Mouse (Mus musculus): ENCODE measurements around the gene Dscam. TPM values are rescaled to one million over a fixed set of nuclear protein-coding genes. Genes with fewer than 3 reads are reported as not detected.

Dscam gene
- total RNA-seq, 2 experiments from 2014 or later: 0.15 TPM; not detected in 1

GRCm38 (mm10) chr16:97024406-97024805 is 146.1 kb downstream of the Dscam start:
- no peak for ATAC-seq (replicated peaks; ENCODE audit: poor library complexity)

- ATAC-seq (replicated peaks; ENCODE audit: poor library complexity): peak; percentile 53
These were observed 149.1 kb downstream of the Dscam start for GRCm38 (mm10) chr16:97021496-97021895.

- ATAC-seq (replicated peaks; ENCODE audit: poor library complexity): no peak
These were observed 152.2 kb downstream of the Dscam start for GRCm38 (mm10) chr16:97018304-97018703.

- peak; percentile 61 for ATAC-seq (replicated peaks; ENCODE audit: poor library complexity)
These were observed 153.3 kb downstream of the Dscam start for GRCm38 (mm10) chr16:97017171-97017738.

GRCm38 (mm10) chr16:97016244-97016850 is 154.2 kb downstream of the Dscam start:
- ATAC-seq (replicated peaks; ENCODE audit: poor library complexity): peak; percentile 22

- ATAC-seq (replicated peaks; ENCODE audit: poor library complexity): no peak
These were observed 156.2 kb downstream of the Dscam start for GRCm38 (mm10) chr16:97014343-97014742.

- ATAC-seq (replicated peaks; ENCODE audit: poor library complexity): no peak
These were observed 161.2 kb downstream of the Dscam start for GRCm38 (mm10) chr16:97009116-97010055.

GRCm38 (mm10) chr16:97007892-97008527 is 162.5 kb downstream of the Dscam start:
- ATAC-seq (replicated peaks; ENCODE audit: poor library complexity): no peak

GRCm38 (mm10) chr16:97006854-97007182 is 163.7 kb downstream of the Dscam start:
- ATAC-seq (replicated peaks; ENCODE audit: poor library complexity): peak; percentile 17

- ATAC-seq (replicated peaks; ENCODE audit: poor library complexity): peak; percentile 94
These were observed 164.3 kb downstream of the Dscam start for GRCm38 (mm10) chr16:97006041-97006853.

- peak; percentile 20 for ATAC-seq (replicated peaks; ENCODE audit: poor library complexity)
These were observed 166.6 kb downstream of the Dscam start for GRCm38 (mm10) chr16:97003965-97004364.

GRCm38 (mm10) chr16:97002837-97003236 is 167.7 kb downstream of the Dscam start:
- ATAC-seq (replicated peaks; ENCODE audit: poor library complexity): no peak

GRCm38 (mm10) chr16:97002189-97002588 is 168.4 kb downstream of the Dscam start:
- no peak for ATAC-seq (replicated peaks; ENCODE audit: poor library complexity)

GRCm38 (mm10) chr16:96996854-96997253 is 173.7 kb downstream of the Dscam start:
- ATAC-seq (replicated peaks; ENCODE audit: poor library complexity): no peak

- no peak for ATAC-seq (replicated peaks; ENCODE audit: poor library complexity)
These were observed 174.7 kb downstream of the Dscam start for GRCm38 (mm10) chr16:96995858-96996257.

- ATAC-seq (replicated peaks; ENCODE audit: poor library complexity): no peak
These were observed 183.2 kb downstream of the Dscam start for GRCm38 (mm10) chr16:96987396-96987795.

GRCm38 (mm10) chr16:96973300-96973699 is 197.3 kb downstream of the Dscam start:
- ATAC-seq (replicated peaks; ENCODE audit: poor library complexity): no peak

GRCm38 (mm10) chr16:96971768-96972167 is 198.8 kb downstream of the Dscam start:
- no peak for ATAC-seq (replicated peaks; ENCODE audit: poor library complexity)

GRCm38 (mm10) chr16:96970412-96970811 is 200.1 kb downstream of the Dscam start:
- ATAC-seq (replicated peaks; ENCODE audit: poor library complexity): peak; percentile 40; the same call in 1 of the 2 replicates

GRCm38 (mm10) chr16:96969643-96970042 is 200.9 kb downstream of the Dscam start:
- ATAC-seq (replicated peaks; ENCODE audit: poor library complexity): peak; percentile 47

All from megakaryocyte progenitor cell, adult 5-6 weeks (primary cell).